ENCODE assay signal across 23 mouse cellular contexts in genomic region chr5:135072720-135073119, GRCm38 (mm10). TPM values are rescaled to one million over a fixed set of nuclear protein-coding genes. Genes with fewer than 3 reads are reported as not detected.
A peak's percentile ranks its signal among the peaks of the same experiment; 100 is the strongest.
DNase-seq lines count a peak whose midpoint lies in the region; ATAC-seq and TF ChIP-seq lines count a peak whose summit lies in the region.
"Had no signal": no experiment of that assay in that cellular context is flagged by ENCODE, and none has a peak within 500 bp of the region (broad histone marks: within the 10 kb centered on the region; RNA-seq: fewer than 3 reads in every experiment).

No protein-coding gene starts in this region.

- H3K27me3 ChIP-seq in forebrain, embryonic 10.5 days (ENCODE audit: poor library complexity, severe bottlenecking) = no peaks in the 10 kb centered on the region; the same call in none of the 2 replicates
- no peaks in the 10 kb centered on the region for H3K27me3 ChIP-seq in forebrain, postnatal 0 days (ENCODE audit: insufficient read depth, low read length)
- H3K27me3 ChIP-seq in limb, embryonic 12.5 days = no peaks in the 10 kb centered on the region
- 0 out of 2 replicates have a peak, but pooled peaks cover 6% of the 10 kb centered on the region for H3K27me3 ChIP-seq in limb, embryonic 10.5 days (ENCODE audit: low read depth, poor library complexity, severe bottlenecking)
- H3K27me3 ChIP-seq in embryonic facial prominence, embryonic 10.5 days (replicated peaks; ENCODE audit: low read depth, poor library complexity, severe bottlenecking) = no peaks in the 10 kb centered on the region
- H3K27me3 ChIP-seq: embryonic facial prominence, embryonic 13.5 days; forebrain, embryonic 13.5 days; hindbrain, embryonic 12.5 days had no signal

- no peak overlapping the region; the same call in 1 of the 2 replicates for H3K4me3 ChIP-seq in forebrain, embryonic 10.5 days
- no peak overlapping the region for H3K4me3 ChIP-seq in forebrain, postnatal 0 days (ENCODE audit: low read depth, low read length)
- H3K4me3 ChIP-seq in limb, embryonic 12.5 days (replicated peaks) = no peak overlapping the region
- H3K4me3 ChIP-seq in limb, embryonic 10.5 days = no peak overlapping the region
- peak overlapping the region; percentile 34; the same call in 1 of the 2 replicates for H3K4me3 ChIP-seq in embryonic facial prominence, embryonic 10.5 days
- H3K4me3 ChIP-seq: embryonic facial prominence, embryonic 13.5 days; forebrain, embryonic 13.5 days; gastrocnemius, adult 2 months; heart, embryonic 13.5 days; hindbrain, embryonic 12.5 days had no signal

- no peak overlapping the region for H3K9ac ChIP-seq in forebrain, postnatal 0 days
- no peak overlapping the region for H3K9ac ChIP-seq in limb, embryonic 12.5 days (replicated peaks)
- H3K9ac ChIP-seq: hindbrain, embryonic 12.5 days had no signal

- no peaks in the 10 kb centered on the region for H3K9me3 ChIP-seq in forebrain, embryonic 10.5 days
- no peaks in the 10 kb centered on the region for H3K9me3 ChIP-seq in forebrain, postnatal 0 days (ENCODE audit: low read length)
- peaks cover 4% of the 10 kb centered on the region; the same call in 1 of the 2 replicates for H3K9me3 ChIP-seq in limb, embryonic 12.5 days
- H3K9me3 ChIP-seq in limb, embryonic 10.5 days (replicated peaks) = no peaks in the 10 kb centered on the region
- peaks cover 8% of the 10 kb centered on the region; the same call in 1 of the 2 replicates for H3K9me3 ChIP-seq in embryonic facial prominence, embryonic 10.5 days
- H3K9me3 ChIP-seq: embryonic facial prominence, embryonic 13.5 days; forebrain, embryonic 13.5 days; G1E; hindbrain, embryonic 12.5 days had no signal

- DNase-seq in forebrain, embryonic 10.5 days (ENCODE audit: extremely low spot score, low spot score) = no peak
- no peak for DNase-seq in forebrain, postnatal 0 days
- DNase-seq in limb, embryonic 10.5 days (ENCODE audit: low spot score) = no peak
- peak; percentile 79 for DNase-seq in ES-CJ7 (ENCODE audit: low read depth, low spot score)
- DNase-seq in embryonic facial prominence, embryonic 10.5 days (ENCODE audit: low spot score) = no peak
- DNase-seq in gastrocnemius, postnatal 10 days = no peak
- DNase-seq: adrenal gland, postnatal 14 days; B cell, adult 2 months; cerebellum, adult 11-12 months; cerebellum, adult 9-10 months; gastrocnemius, adult 2 months; gastrocnemius, postnatal 36 days; heart, adult 11 months; heart, postnatal 36 days had no signal

- H3K4me2 ChIP-seq in forebrain, postnatal 0 days (ENCODE audit: low read depth) = no peak overlapping the region
- H3K4me2 ChIP-seq in limb, embryonic 12.5 days = 0 out of 2 replicates have a peak overlapping the region, but pooled peaks have one; percentile 40
- H3K4me2 ChIP-seq: forebrain, embryonic 13.5 days had no signal

- no peak for ATAC-seq in forebrain, postnatal 0 days
- no peak for ATAC-seq in limb, embryonic 12.5 days (ENCODE audit: insufficient number of reproducible peaks, insufficient read depth, low FRiP score, low TSS enrichment, low read depth)
- ATAC-seq: activated CD4-positive, CD25-positive, alpha-beta regulatory T cell, adult 4 months; CD4-positive, CD25-positive, alpha-beta regulatory T cell, adult 4 months; forebrain, embryonic 13.5 days; hindbrain, embryonic 16.5 days had no signal

- WGBS in forebrain, embryonic 10.5 days = 62% methylated on average over 6 of the region's 6 CpGs
- WGBS in forebrain, postnatal 0 days = 72% methylated on average over 6 of the region's 6 CpGs
- 59% methylated on average over 6 of the region's 6 CpGs for WGBS in limb, embryonic 12.5 days
- 52% methylated on average over 6 of the region's 6 CpGs for WGBS in limb, embryonic 10.5 days
- 59% methylated on average over 6 of the region's 6 CpGs for WGBS in embryonic facial prominence, embryonic 10.5 days

- peak overlapping the region; percentile 72; the same call in 1 of the 2 replicates for H3K27ac ChIP-seq in forebrain, embryonic 10.5 days
- H3K27ac ChIP-seq in forebrain, postnatal 0 days (ENCODE audit: low read depth, low read length) = no peak overlapping the region
- H3K27ac ChIP-seq in limb, embryonic 12.5 days = 0 out of 2 replicates have a peak overlapping the region, but pooled peaks have one; percentile 17
- H3K27ac ChIP-seq in limb, embryonic 10.5 days = no peak overlapping the region; the same call in 1 of the 2 replicates
- no peak overlapping the region for H3K27ac ChIP-seq in embryonic facial prominence, embryonic 10.5 days (replicated peaks)
- H3K27ac ChIP-seq: embryonic facial prominence, embryonic 13.5 days; forebrain, embryonic 13.5 days; gastrocnemius, adult 2 months; heart, embryonic 13.5 days; hindbrain, embryonic 12.5 days had no signal

- no peak for TF ChIP-seq CTCF in forebrain, postnatal 0 days (IDR thresholded peaks at IDR 0.05; ENCODE audit: low read depth)

- peaks cover 35% of the 10 kb centered on the region for H3K4me1 ChIP-seq in forebrain, embryonic 10.5 days
- peaks cover 5% of the 10 kb centered on the region; the same call in 1 of the 2 replicates for H3K4me1 ChIP-seq in forebrain, postnatal 0 days (ENCODE audit: insufficient read depth)
- peaks cover 23% of the 10 kb centered on the region for H3K4me1 ChIP-seq in limb, embryonic 12.5 days (replicated peaks)
- H3K4me1 ChIP-seq in limb, embryonic 10.5 days = peaks cover 37% of the 10 kb centered on the region
- peaks cover 36% of the 10 kb centered on the region for H3K4me1 ChIP-seq in embryonic facial prominence, embryonic 10.5 days

- H3K36me3 ChIP-seq in forebrain, embryonic 10.5 days (replicated peaks) = peaks cover 50% of the 10 kb centered on the region
- H3K36me3 ChIP-seq in forebrain, postnatal 0 days (ENCODE audit: insufficient read depth) = peaks cover 43% of the 10 kb centered on the region
- peaks cover 62% of the 10 kb centered on the region for H3K36me3 ChIP-seq in limb, embryonic 12.5 days
- H3K36me3 ChIP-seq in limb, embryonic 10.5 days = peaks cover 58% of the 10 kb centered on the region
- peaks cover 60% of the 10 kb centered on the region for H3K36me3 ChIP-seq in embryonic facial prominence, embryonic 10.5 days (replicated peaks)

RNA-seq across cellular contexts. Expression of gene Vps37d, which starts 5.3 kb away (rescaled TPM):
- 6.6 and 7.7 TPM in 2 replicates for polyA plus RNA-seq in forebrain, embryonic 10.5 days (2016; fragmentation: Nextera tagmentation; extraction: Ambion mirVana)
- total RNA-seq in forebrain, postnatal 0 days (2014; rRNA removed) = 71.1 and 74.8 TPM in 2 replicates
- polyA plus RNA-seq in forebrain, postnatal 0 days (2015; fragmentation: Nextera tagmentation; extraction: Ambion mirVana) = 31.1 and 34.2 TPM in 2 replicates
- 22.8 and 25.2 TPM in 2 replicates for polyA plus RNA-seq in limb, embryonic 12.5 days (2016; fragmentation: Nextera tagmentation; extraction: Ambion mirVana)
- 8.5 and 12.7 TPM in 2 replicates for polyA plus RNA-seq in limb, embryonic 10.5 days (2016; fragmentation: Nextera tagmentation; extraction: Ambion mirVana)
- polyA plus RNA-seq in embryonic facial prominence, embryonic 10.5 days (2016; fragmentation: Nextera tagmentation; extraction: Ambion mirVana) = 9.2 and 9.5 TPM in 2 replicates
- total RNA-seq in gastrocnemius, postnatal 10 days (2021) = 1 to 10 TPM; 2.3 to 3.0 TPM
- total RNA-seq: G1E had no signal
- polyA plus RNA-seq: activated CD4-positive, CD25-positive, alpha-beta regulatory T cell, adult 4 months; CD4-positive, CD25-positive, alpha-beta regulatory T cell, adult 4 months had no signal

RNA-seq across cellular contexts. Expression of gene Bud23, which starts 8.0 kb away (rescaled TPM):
- 172 and 176 TPM in 2 replicates for polyA plus RNA-seq in forebrain, embryonic 10.5 days (2016; fragmentation: Nextera tagmentation; extraction: Ambion mirVana)
- total RNA-seq in forebrain, postnatal 0 days (2014; rRNA removed) = 72.1 and 92.3 TPM in 2 replicates
- 68.0 and 69.6 TPM in 2 replicates for polyA plus RNA-seq in forebrain, postnatal 0 days (2015; fragmentation: Nextera tagmentation; extraction: Ambion mirVana)
- 150 and 151 TPM in 2 replicates for polyA plus RNA-seq in limb, embryonic 12.5 days (2016; fragmentation: Nextera tagmentation; extraction: Ambion mirVana)
- 194 and 201 TPM in 2 replicates for polyA plus RNA-seq in limb, embryonic 10.5 days (2016; fragmentation: Nextera tagmentation; extraction: Ambion mirVana)
- 190 and 194 TPM in 2 replicates for polyA plus RNA-seq in embryonic facial prominence, embryonic 10.5 days (2016; fragmentation: Nextera tagmentation; extraction: Ambion mirVana)
- 10 to 100 TPM; 28.6 to 30.3 TPM for total RNA-seq in gastrocnemius, postnatal 10 days (2021)

RNA-seq across cellular contexts. Expression of gene Dnajc30, which starts 8.7 kb away (rescaled TPM):
- 25.0 and 26.1 TPM in 2 replicates for polyA plus RNA-seq in forebrain, embryonic 10.5 days (2016; fragmentation: Nextera tagmentation; extraction: Ambion mirVana)
- 11.8 and 14.6 TPM in 2 replicates for total RNA-seq in forebrain, postnatal 0 days (2014; rRNA removed)
- polyA plus RNA-seq in forebrain, postnatal 0 days (2015; fragmentation: Nextera tagmentation; extraction: Ambion mirVana) = 50.1 and 52.3 TPM in 2 replicates
- 31.1 and 31.3 TPM in 2 replicates for polyA plus RNA-seq in limb, embryonic 12.5 days (2016; fragmentation: Nextera tagmentation; extraction: Ambion mirVana)
- polyA plus RNA-seq in limb, embryonic 10.5 days (2016; fragmentation: Nextera tagmentation; extraction: Ambion mirVana) = 27.7 and 30.8 TPM in 2 replicates
- polyA plus RNA-seq in embryonic facial prominence, embryonic 10.5 days (2016; fragmentation: Nextera tagmentation; extraction: Ambion mirVana) = 27.0 and 27.4 TPM in 2 replicates
- total RNA-seq in gastrocnemius, postnatal 10 days (2021) = 10 to 100 TPM; 22.4 to 23.3 TPM

RNA-seq across cellular contexts. Expression of gene Mlxipl, which starts 17.0 kb away (rescaled TPM):
- 4.0 and 4.1 TPM in 2 replicates for polyA plus RNA-seq in forebrain, embryonic 10.5 days (2016; fragmentation: Nextera tagmentation; extraction: Ambion mirVana)
- total RNA-seq in forebrain, postnatal 0 days (2014; rRNA removed) = 0.76 and 0.77 TPM in 2 replicates
- 0.28 and 1.0 TPM in 2 replicates for polyA plus RNA-seq in forebrain, postnatal 0 days (2015; fragmentation: Nextera tagmentation; extraction: Ambion mirVana)
- 2.5 and 2.6 TPM in 2 replicates for polyA plus RNA-seq in limb, embryonic 12.5 days (2016; fragmentation: Nextera tagmentation; extraction: Ambion mirVana)
- 2.5 and 5.1 TPM in 2 replicates for polyA plus RNA-seq in limb, embryonic 10.5 days (2016; fragmentation: Nextera tagmentation; extraction: Ambion mirVana)
- polyA plus RNA-seq in embryonic facial prominence, embryonic 10.5 days (2016; fragmentation: Nextera tagmentation; extraction: Ambion mirVana) = 3.5 and 3.8 TPM in 2 replicates
- total RNA-seq in gastrocnemius, postnatal 10 days (2021) = 10 to 100 TPM; 28.4 to 32.5 TPM
- polyA plus RNA-seq: activated CD4-positive, CD25-positive, alpha-beta regulatory T cell, adult 4 months; G1E had no signal

RNA-seq across cellular contexts. Expression of gene Stx1a, which starts 49.4 kb away (rescaled TPM):
- 8.7 and 10.0 TPM in 2 replicates for polyA plus RNA-seq in forebrain, embryonic 10.5 days (2016; fragmentation: Nextera tagmentation; extraction: Ambion mirVana)
- 152 and 167 TPM in 2 replicates for total RNA-seq in forebrain, postnatal 0 days (2014; rRNA removed)
- polyA plus RNA-seq in forebrain, postnatal 0 days (2015; fragmentation: Nextera tagmentation; extraction: Ambion mirVana) = 143 and 171 TPM in 2 replicates
- polyA plus RNA-seq in limb, embryonic 12.5 days (2016; fragmentation: Nextera tagmentation; extraction: Ambion mirVana) = 9.7 and 10.8 TPM in 2 replicates
- 7.5 and 8.1 TPM in 2 replicates for polyA plus RNA-seq in limb, embryonic 10.5 days (2016; fragmentation: Nextera tagmentation; extraction: Ambion mirVana)
- polyA plus RNA-seq in embryonic facial prominence, embryonic 10.5 days (2016; fragmentation: Nextera tagmentation; extraction: Ambion mirVana) = 13.5 and 13.8 TPM in 2 replicates
- 1 to 10 TPM; 2.0 to 5.1 TPM for total RNA-seq in gastrocnemius, postnatal 10 days (2021)

Comparison
In these comparisons a context has a peak if more than half of its experiments do, and no peak if none do; other contexts are left out.
1. H3K27ac ChIP-seq: peak in forebrain, embryonic 10.5 days (single experiment) and limb, embryonic 12.5 days (single experiment); none in forebrain, postnatal 0 days (single experiment), limb, embryonic 10.5 days (single experiment) and embryonic facial prominence, embryonic 10.5 days (single experiment).